Mouse (Mus musculus): ENCODE data around the gene Uchl1. TPM values are rescaled to one million over a fixed set of nuclear protein-coding genes. Genes with fewer than 3 reads are reported as not detected.

Gene Uchl1
- total and polyA plus RNA-seq, 3 experiments, result not detected

DNA sequence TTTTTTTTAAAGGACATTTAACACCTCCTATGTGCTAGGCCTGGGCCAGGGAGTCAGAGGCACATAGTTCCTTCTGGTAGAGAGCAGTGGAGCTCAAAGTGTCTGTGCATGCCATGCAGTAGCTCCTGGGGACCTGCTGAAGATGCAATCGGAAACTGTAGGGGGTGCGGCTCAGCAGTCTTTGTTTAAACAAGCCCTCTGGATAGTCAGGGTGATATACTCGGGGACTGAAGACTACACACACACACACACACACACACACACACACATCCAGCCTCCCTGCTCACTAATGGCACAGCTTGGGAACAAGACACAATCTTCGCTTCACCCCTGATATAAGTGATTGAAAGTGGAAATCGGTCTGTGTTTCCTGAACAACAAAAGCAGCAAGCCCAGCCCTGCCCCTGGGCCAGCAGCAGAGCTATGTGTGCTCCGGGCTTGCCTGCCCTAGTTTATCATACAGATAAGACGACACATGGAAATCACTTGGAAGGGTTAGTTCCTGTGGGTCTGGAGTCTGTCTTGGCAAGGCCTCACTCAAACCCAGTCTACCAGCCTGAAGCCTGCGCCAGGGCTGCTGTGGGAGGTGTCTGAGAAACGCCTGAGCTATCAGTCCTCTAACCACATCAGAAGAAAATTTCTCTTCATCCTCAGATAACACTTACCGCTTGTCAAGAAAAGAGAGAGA, 27.6 kb downstream of the Uchl1 start:
- no peak overlapping the region for H3K9ac ChIP-seq (ENCODE audit: control insufficient read depth, low read depth, low read length, poor library complexity, severe bottlenecking)
- H3K27ac ChIP-seq (ENCODE audit: control insufficient read depth, low read depth, low read length), result no peak overlapping the region
- no peaks in the 10 kb centered on the region for H3K36me3 ChIP-seq (ENCODE audit: control insufficient read depth in 1 of 2, insufficient read depth in 2 of 2, low read length in 2 of 2)
- H3K4me3 ChIP-seq (ENCODE audit: control insufficient read depth in 1 of 2, insufficient read depth in 1 of 2, low read depth in 2 of 2, low read length in 2 of 2), result no peak overlapping the region
- no peak for DNase-seq (ENCODE audit: low read depth, low spot score)
- no peaks in the 10 kb centered on the region for H3K27me3 ChIP-seq (ENCODE audit: control insufficient read depth in 1 of 2, insufficient read depth in 2 of 2, low read length in 2 of 2)
- TF ChIP-seq USF1 (IDR thresholded peaks at IDR 0.05; ENCODE audit: low read depth, low read length) (no peak), CHD2 (IDR thresholded peaks at IDR 0.05; ENCODE audit: low read length) (no peak), JUND (IDR thresholded peaks at IDR 0.05; ENCODE audit: low read depth, low read length) (no peak)
- no peaks in the 10 kb centered on the region for H3K9me3 ChIP-seq (replicated peaks; ENCODE audit: insufficient read depth, low read length)
- H3K4me1 ChIP-seq (ENCODE audit: control insufficient read depth in 1 of 2, insufficient read depth in 2 of 2, low read length in 2 of 2), result no peaks in the 10 kb centered on the region
- no peaks in the 10 kb centered on the region for H3K79me2 ChIP-seq (ENCODE audit: control insufficient read depth, insufficient read depth, low read length, poor library complexity)

DNA sequence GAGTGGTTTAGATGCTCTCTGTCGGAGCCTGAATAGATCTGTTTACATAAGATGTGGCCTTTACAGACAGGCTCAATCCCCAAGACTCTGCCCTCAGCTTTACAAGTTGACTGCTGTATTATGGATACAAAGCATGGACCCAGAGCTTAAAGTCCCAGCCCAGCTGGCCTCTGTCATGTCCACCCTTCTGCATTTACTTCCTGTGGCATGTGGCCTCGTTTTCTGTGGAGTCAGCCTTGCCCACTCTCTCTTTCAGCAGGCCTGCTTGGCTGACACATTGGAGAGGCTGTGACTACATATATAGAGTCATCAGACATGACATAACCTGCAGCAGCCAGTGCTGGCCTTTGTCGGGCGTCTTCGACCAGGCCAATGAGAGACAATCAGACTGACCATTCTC, 32.0 kb downstream of the Uchl1 start:
- no peak for DNase-seq (ENCODE audit: low read depth, low spot score)
- Histone ChIP-seq H3K36me3 (ENCODE audit: control insufficient read depth in 1 of 2, insufficient read depth in 2 of 2, low read length in 2 of 2) (no peaks in the 10 kb centered on the region), H3K9ac (ENCODE audit: control insufficient read depth, low read depth, low read length, poor library complexity, severe bottlenecking) (no peak overlapping the region), H3K27ac (ENCODE audit: control insufficient read depth, low read depth, low read length) (no peak overlapping the region), H3K79me2 (ENCODE audit: control insufficient read depth, insufficient read depth, low read length, poor library complexity) (no peaks in the 10 kb centered on the region), H3K4me1 (ENCODE audit: control insufficient read depth in 1 of 2, insufficient read depth in 2 of 2, low read length in 2 of 2) (no peaks in the 10 kb centered on the region), H3K27me3 (ENCODE audit: control insufficient read depth in 1 of 2, insufficient read depth in 2 of 2, low read length in 2 of 2) (no peaks in the 10 kb centered on the region), H3K9me3 (replicated peaks; ENCODE audit: insufficient read depth, low read length) (no peaks in the 10 kb centered on the region), H3K4me3 (ENCODE audit: control insufficient read depth in 1 of 2, insufficient read depth in 1 of 2, low read depth in 2 of 2, low read length in 2 of 2) (no peak overlapping the region)
- TF ChIP-seq MXI1 (IDR thresholded peaks at IDR 0.05; ENCODE audit: low read depth, low read length), result no peak
- TF ChIP-seq E2F4 (IDR thresholded peaks at IDR 0.05; ENCODE audit: borderline replicate concordance, low read depth, low read length), result no peak
- TF ChIP-seq UBTF (IDR thresholded peaks at IDR 0.05; ENCODE audit: borderline replicate concordance, insufficient read depth, low read depth, low read length), result no peak
- no peak for TF ChIP-seq MYC (IDR thresholded peaks at IDR 0.05; ENCODE audit: low read depth, low read length)
- TF ChIP-seq ZKSCAN1 (IDR thresholded peaks at IDR 0.05; ENCODE audit: low read depth, low read length), result no peak
- TF ChIP-seq TBP (IDR thresholded peaks at IDR 0.05; ENCODE audit: low read depth, low read length), result no peak
- no peak for TF ChIP-seq RAD21 (IDR thresholded peaks at IDR 0.05; ENCODE audit: low read depth, low read length)
- TF ChIP-seq MAZ (IDR thresholded peaks at IDR 0.05; ENCODE audit: low read depth, low read length), result no peak
- TF ChIP-seq ETS1 (IDR thresholded peaks at IDR 0.05; ENCODE audit: low read depth, low read length), result no peak
- TF ChIP-seq NELFE (IDR thresholded peaks at IDR 0.05; ENCODE audit: low read depth, low read length), result no peak
- TF ChIP-seq MEF2A (IDR thresholded peaks at IDR 0.05; ENCODE audit: extremely low read depth, insufficient replicate concordance, low read depth, low read length, poor library complexity, severe bottlenecking), result no peak
